Comparison of ENCODE assay signal across 19 mouse cellular contexts in the genomic region with DNA sequence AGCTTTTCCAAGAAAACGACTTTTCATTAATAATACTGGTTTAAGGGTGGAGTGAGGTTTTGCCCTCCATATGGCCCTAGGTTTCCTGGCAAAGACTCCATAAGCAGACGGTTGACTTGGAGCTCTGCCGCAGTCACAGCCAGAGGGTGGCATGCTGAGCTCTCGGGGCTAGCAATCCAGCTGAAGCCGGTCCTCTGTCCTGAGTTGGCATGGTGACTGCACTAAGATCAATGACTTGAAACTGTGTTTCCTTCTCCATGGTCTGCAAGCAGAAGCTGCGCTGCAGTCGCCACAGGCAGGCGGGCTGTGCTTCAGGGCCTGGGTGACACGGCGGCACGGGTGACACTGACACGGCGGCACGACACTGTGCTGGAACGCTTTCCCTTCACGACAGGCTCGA. TPM values are rescaled to one million over a fixed set of nuclear protein-coding genes. Genes with fewer than 3 reads are reported as not detected.
DNase-seq lines count a peak whose midpoint lies in the region; ATAC-seq and TF ChIP-seq lines count a peak whose summit lies in the region.
"Had no signal": no experiment of that assay in that cellular context is flagged by ENCODE, and none has a peak within 500 bp of the region (broad histone marks: within the 10 kb centered on the region; RNA-seq: fewer than 3 reads in every experiment).

No protein-coding gene starts in this region.

- peak; percentile 75 for ATAC-seq in hindbrain, embryonic 16.5 days
- no peak for ATAC-seq in hindbrain, embryonic 11.5 days (ENCODE audit: low FRiP score)
- 0 out of 2 replicates have a peak, but pooled peaks have one; percentile 22 for ATAC-seq in kidney, embryonic 14.5 days (ENCODE audit: low FRiP score, low TSS enrichment)
- no peak for ATAC-seq in forebrain, embryonic 11.5 days (replicated peaks; ENCODE audit: low FRiP score)
- ATAC-seq: activated CD4-positive, CD25-positive, alpha-beta regulatory T cell, adult 4 months; forebrain, embryonic 14.5 days; midbrain, embryonic 15.5 days had no signal

- no peak for TF ChIP-seq CTCF in cerebellum, adult 2 months (IDR thresholded peaks at IDR 0.05; ENCODE audit: borderline replicate concordance, insufficient read depth, low read depth, low read length)

- no peak for DNase-seq in hindbrain, embryonic 11.5 days (ENCODE audit: low spot score)
- peak; percentile 45 for DNase-seq in ES-CJ7 (ENCODE audit: low read depth, low spot score)
- peak; percentile 68 to 70 for DNase-seq in cerebellum, adult 2 months
- DNase-seq in forebrain, embryonic 11.5 days (ENCODE audit: low spot score) = no peak
- no peak for DNase-seq in ovary, postnatal 36 days (ENCODE audit: low spot score)
- no peak for DNase-seq in adrenal gland, adult (ENCODE audit: inconsistent age in 2 of 2, low spot score in 1 of 2)
- DNase-seq: gastrocnemius, postnatal 10 days; layer of hippocampus, postnatal 36 days; thymus, postnatal 4 days had no signal

- H3K9me3 ChIP-seq in hindbrain, embryonic 16.5 days (ENCODE audit: control insufficient read depth, low read length) = no peaks in the 10 kb centered on the region
- no peaks in the 10 kb centered on the region for H3K9me3 ChIP-seq in hindbrain, embryonic 11.5 days (ENCODE audit: control insufficient read depth, low read length)
- H3K9me3 ChIP-seq in kidney, embryonic 14.5 days (ENCODE audit: control insufficient read depth, low read length) = no peaks in the 10 kb centered on the region
- no peaks in the 10 kb centered on the region for H3K9me3 ChIP-seq in forebrain, embryonic 11.5 days (ENCODE audit: control insufficient read depth, low read length)
- H3K9me3 ChIP-seq: heart, embryonic 13.5 days; hindbrain, embryonic 10.5 days; midbrain, embryonic 15.5 days; neural tube, embryonic 12.5 days had no signal

- no peaks in the 10 kb centered on the region for H3K27me3 ChIP-seq in hindbrain, embryonic 16.5 days (replicated peaks; ENCODE audit: control insufficient read depth, insufficient read depth, low read length)
- no peaks in the 10 kb centered on the region for H3K27me3 ChIP-seq in hindbrain, embryonic 11.5 days (ENCODE audit: control insufficient read depth, insufficient read depth, low read length)
- no peaks in the 10 kb centered on the region for H3K27me3 ChIP-seq in cerebellum, adult 2 months (ENCODE audit: control insufficient read depth, insufficient read depth, low read length)
- H3K27me3 ChIP-seq in kidney, embryonic 14.5 days (ENCODE audit: control insufficient read depth, insufficient read depth, low read length) = no peaks in the 10 kb centered on the region
- H3K27me3 ChIP-seq in forebrain, embryonic 11.5 days (ENCODE audit: control insufficient read depth, insufficient read depth, low read length) = no peaks in the 10 kb centered on the region
- H3K27me3 ChIP-seq: heart, embryonic 13.5 days; midbrain, embryonic 15.5 days; neural tube, embryonic 12.5 days had no signal

- WGBS in hindbrain, embryonic 16.5 days = 78% methylated on average over 17 of the region's 17 CpGs
- 92% methylated on average over 17 of the region's 17 CpGs for WGBS in hindbrain, embryonic 11.5 days
- WGBS in cerebellum, adult 2 months = 6% methylated on average over 17 of the region's 17 CpGs
- 84% methylated on average over 17 of the region's 17 CpGs for WGBS in kidney, embryonic 14.5 days
- WGBS in forebrain, embryonic 11.5 days = 93% methylated on average over 17 of the region's 17 CpGs

- no peak overlapping the region for H3K4me2 ChIP-seq in hindbrain, embryonic 16.5 days (ENCODE audit: low read length)
- no peak overlapping the region for H3K4me2 ChIP-seq in hindbrain, embryonic 11.5 days (replicated peaks; ENCODE audit: low read depth, low read length)
- H3K4me2 ChIP-seq in kidney, embryonic 14.5 days (replicated peaks; ENCODE audit: low read depth, low read length) = no peak overlapping the region
- no peak overlapping the region for H3K4me2 ChIP-seq in forebrain, embryonic 11.5 days (ENCODE audit: low read depth, low read length, severe bottlenecking)
- H3K4me2 ChIP-seq: heart, embryonic 13.5 days; midbrain, embryonic 15.5 days; neural tube, embryonic 12.5 days had no signal

- no peak overlapping the region for H3K4me3 ChIP-seq in hindbrain, embryonic 16.5 days (ENCODE audit: low read length)
- H3K4me3 ChIP-seq in hindbrain, embryonic 11.5 days (ENCODE audit: low read depth, low read length) = no peak overlapping the region
- H3K4me3 ChIP-seq in cerebellum, adult 2 months (replicated peaks; ENCODE audit: insufficient read depth, low read depth, low read length) = peak overlapping the region; percentile 9
- H3K4me3 ChIP-seq in kidney, embryonic 14.5 days (ENCODE audit: low read length) = no peak overlapping the region
- no peak overlapping the region for H3K4me3 ChIP-seq in forebrain, embryonic 11.5 days (ENCODE audit: low read depth, low read length)
- H3K4me3 ChIP-seq: heart, embryonic 13.5 days; hindbrain, embryonic 10.5 days; midbrain, embryonic 15.5 days; neural tube, embryonic 12.5 days had no signal

- H3K27ac ChIP-seq in hindbrain, embryonic 16.5 days (ENCODE audit: low read depth, low read length) = no peak overlapping the region
- no peak overlapping the region for H3K27ac ChIP-seq in hindbrain, embryonic 11.5 days (ENCODE audit: low read depth, low read length)
- H3K27ac ChIP-seq in cerebellum, adult 2 months (ENCODE audit: insufficient read depth, low read length) = no peak overlapping the region
- H3K27ac ChIP-seq in kidney, embryonic 14.5 days (ENCODE audit: low read depth, low read length) = no peak overlapping the region
- H3K27ac ChIP-seq in forebrain, embryonic 11.5 days (ENCODE audit: low read depth, low read length) = no peak overlapping the region
- H3K27ac ChIP-seq: heart, embryonic 13.5 days; hindbrain, embryonic 10.5 days; kidney, postnatal 0 days; liver, embryonic 14.5 days; midbrain, embryonic 15.5 days; neural tube, embryonic 12.5 days had no signal

- no peaks in the 10 kb centered on the region for H3K4me1 ChIP-seq in hindbrain, embryonic 16.5 days (ENCODE audit: control insufficient read depth, insufficient read depth, low read depth, low read length)
- no peaks in the 10 kb centered on the region for H3K4me1 ChIP-seq in hindbrain, embryonic 11.5 days (replicated peaks; ENCODE audit: control insufficient read depth, insufficient read depth, low read length)
- H3K4me1 ChIP-seq in cerebellum, adult 2 months (ENCODE audit: control insufficient read depth, insufficient read depth, low read length) = peaks cover 12% of the 10 kb centered on the region
- no peaks in the 10 kb centered on the region for H3K4me1 ChIP-seq in kidney, embryonic 14.5 days (ENCODE audit: control insufficient read depth, insufficient read depth, low read length)
- no peaks in the 10 kb centered on the region for H3K4me1 ChIP-seq in forebrain, embryonic 11.5 days (replicated peaks; ENCODE audit: control insufficient read depth, insufficient read depth, low read length)
- H3K4me1 ChIP-seq: hindbrain, embryonic 10.5 days; midbrain, embryonic 15.5 days; neural tube, embryonic 12.5 days had no signal

- no peak for TF ChIP-seq POLR2A in cerebellum, adult 2 months (IDR thresholded peaks at IDR 0.05; ENCODE audit: borderline replicate concordance, insufficient read depth, low read length)

- H3K9ac ChIP-seq in hindbrain, embryonic 16.5 days (ENCODE audit: low read depth, low read length) = no peak overlapping the region
- H3K9ac ChIP-seq in hindbrain, embryonic 11.5 days (ENCODE audit: low read depth, low read length) = no peak overlapping the region
- no peak overlapping the region for H3K9ac ChIP-seq in kidney, embryonic 14.5 days (ENCODE audit: low read depth, low read length)
- no peak overlapping the region for H3K9ac ChIP-seq in forebrain, embryonic 11.5 days (ENCODE audit: low read length)
- H3K9ac ChIP-seq: heart, embryonic 13.5 days; liver, embryonic 14.5 days; midbrain, embryonic 15.5 days; neural tube, embryonic 12.5 days had no signal

- peaks cover 33% of the 10 kb centered on the region for H3K36me3 ChIP-seq in hindbrain, embryonic 16.5 days (ENCODE audit: control insufficient read depth, insufficient read depth, low read length)
- H3K36me3 ChIP-seq in hindbrain, embryonic 11.5 days (ENCODE audit: control insufficient read depth, insufficient read depth, low read length) = peaks cover 4% of the 10 kb centered on the region
- H3K36me3 ChIP-seq in kidney, embryonic 14.5 days (ENCODE audit: control insufficient read depth, insufficient read depth, low read length) = peaks cover 67% of the 10 kb centered on the region
- peaks cover 2% of the 10 kb centered on the region for H3K36me3 ChIP-seq in forebrain, embryonic 11.5 days (ENCODE audit: control insufficient read depth, insufficient read depth, low read length)

RNA-seq across cellular contexts. Expression of gene Angel2, which starts 23.9 kb away (rescaled TPM):
- polyA plus RNA-seq in hindbrain, embryonic 16.5 days (2015; fragmentation: Nextera tagmentation; extraction: Ambion mirVana) = 41.4 and 41.8 TPM in 2 replicates
- polyA plus RNA-seq in hindbrain, embryonic 11.5 days (2014; fragmentation: Nextera tagmentation; extraction: Ambion mirVana) = 58.4 and 63.3 TPM in 2 replicates
- 50.1 and 50.7 TPM in 2 replicates for polyA plus RNA-seq in cerebellum, adult 2 months (2012; rRNA removed)
- 36.6 and 51.1 TPM in 2 replicates for polyA plus RNA-seq in kidney, embryonic 14.5 days (2014; fragmentation: Nextera tagmentation; extraction: Ambion mirVana)
- 58.3 and 61.5 TPM in 2 replicates for polyA plus RNA-seq in forebrain, embryonic 11.5 days (2014; fragmentation: Nextera tagmentation; extraction: Ambion mirVana)

RNA-seq across cellular contexts. Expression of gene Vash2, which starts 30.2 kb away (rescaled TPM):
- polyA plus RNA-seq in hindbrain, embryonic 16.5 days (2015; fragmentation: Nextera tagmentation; extraction: Ambion mirVana) = 76.5 and 84.2 TPM in 2 replicates
- 61.0 and 69.7 TPM in 2 replicates for polyA plus RNA-seq in hindbrain, embryonic 11.5 days (2014; fragmentation: Nextera tagmentation; extraction: Ambion mirVana)
- 3.0 TPM in 2 replicates for polyA plus RNA-seq in cerebellum, adult 2 months (2012; rRNA removed)
- 20.3 and 41.4 TPM in 2 replicates for polyA plus RNA-seq in kidney, embryonic 14.5 days (2014; fragmentation: Nextera tagmentation; extraction: Ambion mirVana)
- 53.2 and 54.0 TPM in 2 replicates for polyA plus RNA-seq in forebrain, embryonic 11.5 days (2014; fragmentation: Nextera tagmentation; extraction: Ambion mirVana)

RNA-seq across cellular contexts. Expression of gene Rps6kc1, which starts 37.3 kb away (rescaled TPM):
- polyA plus RNA-seq in hindbrain, embryonic 16.5 days (2015; fragmentation: Nextera tagmentation; extraction: Ambion mirVana) = 28.4 and 33.9 TPM in 2 replicates
- 19.0 and 21.2 TPM in 2 replicates for polyA plus RNA-seq in hindbrain, embryonic 11.5 days (2014; fragmentation: Nextera tagmentation; extraction: Ambion mirVana)
- 23.4 and 24.3 TPM in 2 replicates for polyA plus RNA-seq in cerebellum, adult 2 months (2012; rRNA removed)
- polyA plus RNA-seq in kidney, embryonic 14.5 days (2014; fragmentation: Nextera tagmentation; extraction: Ambion mirVana) = 6.7 and 13.6 TPM in 2 replicates
- 16.9 and 18.6 TPM in 2 replicates for polyA plus RNA-seq in forebrain, embryonic 11.5 days (2014; fragmentation: Nextera tagmentation; extraction: Ambion mirVana)

Comparison
In these comparisons a context has a peak if more than half of its experiments do, and no peak if none do; other contexts are left out.
1. ATAC-seq: peak in hindbrain, embryonic 16.5 days (single experiment) and kidney, embryonic 14.5 days (single experiment); none in hindbrain, embryonic 11.5 days (single experiment) and forebrain, embryonic 11.5 days (single experiment).
2. DNase-seq: peak in ES-CJ7 (single experiment) and cerebellum, adult 2 months (2 of 2); none in hindbrain, embryonic 11.5 days (single experiment), forebrain, embryonic 11.5 days (single experiment), ovary, postnatal 36 days (single experiment) and adrenal gland, adult (0 of 2).